Mouse (Mus musculus) left cerebral cortex, postnatal 25 days (tissue): ENCODE data around the gene Rbm19. TPM values are rescaled to one million over a fixed set of nuclear protein-coding genes. Genes with fewer than 3 reads are reported as not detected.

Experiments used
- DNase-seq, 2 experiments: peaks; one replicate each; pipeline ENCODE4 v3.0.0; 2022; ENCODE audit warnings: low spot score in 2 of 2, mixed read lengths in 1 of 2
- intact Hi-C: fragments of 180-260 bp; cut with DNase I; formaldehyde crosslinking; loops from one replicate; pipeline ENCODE4 v1.15.1; 2025
- total RNA-seq, 2 experiments: library from RNA; stranded (reverse); gene quantifications; 2 replicates each; pipeline ENCODE4 v1.2.3; 2021

Gene Rbm19
- total RNA-seq, 2 experiments from 2014 or later, result 20.1 to 24.7 TPM

DNA sequence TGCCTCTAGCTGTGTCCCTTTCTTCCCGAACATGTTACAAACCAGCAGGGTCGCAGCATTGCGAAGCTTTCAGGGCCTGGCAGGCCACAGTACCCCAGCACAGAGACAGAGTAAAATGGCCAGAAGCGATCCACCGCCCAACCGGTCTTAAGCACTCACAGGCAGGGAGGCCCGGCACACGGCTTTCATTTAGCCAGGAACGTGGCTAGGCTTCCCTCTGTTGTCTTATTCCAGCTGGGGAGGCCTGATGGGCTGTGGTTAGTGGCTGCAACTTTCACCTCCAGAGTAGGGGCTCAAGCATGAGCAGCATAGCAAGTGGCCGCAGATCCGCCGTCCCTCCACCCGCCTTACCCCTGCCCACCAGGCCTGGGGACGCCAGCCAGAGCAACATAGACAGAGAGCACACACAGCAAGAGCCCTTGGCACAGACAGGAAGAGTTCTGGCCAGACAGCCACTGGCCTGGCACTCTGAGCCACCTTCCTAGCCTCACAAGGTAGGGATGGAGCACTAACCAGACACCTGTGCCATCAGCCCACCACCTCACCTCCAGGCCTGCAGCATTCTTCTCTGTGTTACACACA lies 73.8 kb downstream of the Rbm19 start:
- no peak for DNase-seq
- intact Hi-C loops, result no loop called here

DNA sequence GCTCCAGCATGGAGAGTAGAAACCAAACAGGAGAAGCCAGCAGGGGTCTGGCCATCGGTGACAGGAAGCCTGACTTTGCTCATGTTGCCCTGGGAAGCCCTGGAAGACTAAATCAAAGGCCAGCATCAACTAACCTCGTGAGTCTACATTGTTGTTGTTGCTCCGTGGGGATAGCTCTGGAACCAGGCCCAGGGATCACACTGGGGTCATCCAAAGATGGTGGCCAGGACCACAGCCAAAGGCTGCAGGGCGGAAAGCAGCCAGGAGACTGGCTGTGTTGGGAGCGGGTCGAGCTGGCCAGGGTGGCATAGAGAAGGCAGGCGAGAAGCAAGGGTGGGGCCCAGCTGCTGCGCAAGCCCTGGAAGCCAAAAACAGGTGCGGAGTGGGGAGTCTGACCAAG lies 75.4 kb downstream of the Rbm19 start:
- intact Hi-C loops, result no loop called here
- no peak for DNase-seq

DNA sequence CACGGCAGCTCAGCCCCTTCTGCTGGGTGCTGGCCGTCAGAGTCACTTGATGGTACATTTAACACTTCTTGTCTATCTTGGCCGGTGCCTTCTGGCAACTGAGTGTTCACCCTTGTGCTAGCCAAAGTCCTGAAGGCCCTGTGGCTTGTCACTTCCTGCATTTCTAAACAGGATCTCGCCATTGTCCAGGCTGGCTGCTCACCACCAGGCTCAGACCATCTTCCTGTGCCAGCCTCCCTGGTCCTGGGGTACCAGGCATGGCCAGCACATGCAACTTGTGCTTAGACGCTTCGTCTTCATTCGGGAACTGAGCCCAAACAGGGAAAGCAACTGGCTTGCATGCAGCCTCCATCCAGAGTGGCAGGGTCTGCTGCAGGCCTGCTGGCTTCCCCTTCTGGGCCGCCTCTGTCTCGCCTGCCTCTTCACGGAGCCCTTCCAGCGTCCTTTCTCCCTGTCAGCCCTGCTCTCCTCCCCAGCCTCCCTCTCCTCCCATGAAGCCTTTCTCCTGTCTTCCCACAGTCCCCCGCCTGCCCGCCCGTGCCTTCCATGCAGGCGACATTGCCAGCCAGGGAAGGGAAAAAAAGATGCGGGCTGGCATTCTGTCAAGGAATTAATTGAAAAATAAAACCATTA lies 78.2 kb downstream of the Rbm19 start:
- intact Hi-C loops, result no loop called here
- no peak for DNase-seq

DNA sequence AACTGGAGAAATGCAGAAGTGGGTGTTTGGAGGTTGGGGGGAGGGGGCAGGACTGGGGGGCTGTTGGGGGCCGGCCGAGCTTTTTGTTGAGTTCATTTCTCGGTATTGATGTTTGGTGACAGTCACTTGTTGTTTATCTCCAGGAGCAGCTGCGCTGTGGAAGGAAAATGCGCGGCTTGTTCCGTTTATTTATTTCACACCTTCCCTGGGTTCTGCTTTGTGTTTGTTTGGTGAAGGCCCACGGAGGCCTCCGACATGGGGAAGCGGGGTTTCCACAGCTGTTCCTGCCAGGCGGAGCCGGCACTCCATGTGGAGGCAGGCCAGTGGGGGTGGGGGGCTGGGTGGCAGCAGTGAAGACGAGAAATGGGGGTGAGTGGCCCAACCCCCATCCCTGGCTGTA lies 78.7 kb downstream of the Rbm19 start:
- no peak for DNase-seq
- intact Hi-C loops, result no loop called here

DNA sequence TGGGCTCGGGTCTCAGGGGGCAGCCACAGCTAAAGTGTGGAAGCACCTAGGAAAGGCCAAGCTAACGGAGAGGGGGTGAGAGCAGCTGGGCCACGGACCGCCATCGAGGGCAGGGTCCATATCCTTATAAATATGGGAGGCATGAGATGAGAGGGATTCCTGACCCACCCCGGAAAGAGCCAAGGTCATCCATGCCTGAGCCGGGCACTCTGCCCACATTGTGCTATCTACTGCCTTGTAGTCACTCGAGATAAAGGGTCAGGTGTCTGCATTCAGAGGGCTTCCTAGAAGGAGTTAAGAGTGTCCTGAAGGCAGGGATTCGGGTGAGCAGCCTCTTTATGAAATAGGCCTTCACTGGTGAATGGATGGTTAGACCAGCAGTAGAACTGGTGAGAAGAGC lies 80.6 kb downstream of the Rbm19 start:
- DNase-seq, result no peak
- intact Hi-C loops, result no loop called here

DNA sequence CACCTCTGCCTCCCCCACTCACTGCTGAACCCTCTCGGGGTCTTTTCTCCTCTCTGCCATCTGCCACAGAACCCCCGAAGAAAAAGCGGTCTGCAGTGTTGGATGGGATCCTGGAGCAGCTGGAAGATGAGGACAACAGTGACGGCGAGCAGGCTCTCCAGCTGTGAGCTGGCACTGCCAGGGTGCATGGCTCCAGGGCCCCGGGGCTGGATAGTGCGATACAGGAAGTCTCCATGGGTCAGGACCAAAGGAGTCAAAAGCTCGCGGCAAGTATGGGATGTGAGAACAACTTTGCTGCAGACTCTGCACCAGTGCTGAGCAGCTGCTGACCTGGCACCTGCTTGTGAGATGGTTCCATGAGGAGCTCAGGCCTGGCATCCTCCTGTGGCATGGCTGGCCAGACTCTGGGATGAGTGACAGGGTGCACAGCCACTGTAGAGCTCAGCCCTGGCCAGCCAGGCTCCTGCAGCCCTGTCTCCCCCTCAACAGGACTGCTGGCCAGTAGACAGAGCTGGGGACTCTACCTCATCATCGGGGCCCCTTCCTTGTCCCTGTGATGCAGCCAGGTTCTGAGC lies 81.6 kb downstream of the Rbm19 start:
- intact Hi-C loops, result no loop called here
- no peak for DNase-seq

DNA sequence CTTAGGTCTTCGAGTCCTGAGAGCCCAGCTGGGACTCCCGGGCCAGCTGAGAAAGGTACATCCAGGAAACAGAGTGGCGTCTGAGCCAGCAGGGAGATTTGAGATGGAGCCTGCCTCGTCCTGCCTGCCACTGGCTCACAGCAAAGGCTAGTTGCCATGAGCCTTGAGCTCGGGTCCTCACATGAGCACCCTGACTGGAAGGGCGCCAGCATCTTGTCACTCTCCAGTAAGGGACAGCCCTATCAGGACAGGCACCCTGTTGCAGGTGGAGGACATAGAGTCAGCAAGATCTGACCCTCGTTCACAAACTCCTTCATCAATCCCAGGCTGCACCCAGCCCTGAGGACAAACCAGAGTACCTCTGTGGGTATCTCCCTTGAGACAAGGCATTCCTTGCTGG lies 83.6 kb downstream of the Rbm19 start:
- no peak for DNase-seq
- intact Hi-C loops, result no loop called here

DNA sequence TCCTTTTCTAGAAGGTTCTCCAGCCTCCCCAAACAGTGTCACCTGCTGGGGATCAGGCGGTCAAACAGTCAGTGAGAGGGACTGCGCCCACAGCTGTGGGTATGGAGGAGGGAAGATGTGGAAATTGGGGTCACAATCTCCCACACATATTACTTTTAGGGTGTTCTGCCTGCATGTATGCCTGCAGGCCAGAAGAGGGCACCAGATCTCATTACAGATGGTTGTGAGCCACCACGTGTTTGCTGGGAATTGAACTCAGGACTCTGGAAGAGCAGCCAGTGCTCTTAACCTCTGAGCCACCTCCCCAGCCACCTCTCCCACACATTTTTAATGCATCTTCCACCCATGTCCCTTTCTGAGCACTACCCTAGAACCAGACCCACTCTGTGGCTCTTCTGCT lies 88.1 kb downstream of the Rbm19 start:
- no peak for DNase-seq
- intact Hi-C loops, result no loop called here

DNA sequence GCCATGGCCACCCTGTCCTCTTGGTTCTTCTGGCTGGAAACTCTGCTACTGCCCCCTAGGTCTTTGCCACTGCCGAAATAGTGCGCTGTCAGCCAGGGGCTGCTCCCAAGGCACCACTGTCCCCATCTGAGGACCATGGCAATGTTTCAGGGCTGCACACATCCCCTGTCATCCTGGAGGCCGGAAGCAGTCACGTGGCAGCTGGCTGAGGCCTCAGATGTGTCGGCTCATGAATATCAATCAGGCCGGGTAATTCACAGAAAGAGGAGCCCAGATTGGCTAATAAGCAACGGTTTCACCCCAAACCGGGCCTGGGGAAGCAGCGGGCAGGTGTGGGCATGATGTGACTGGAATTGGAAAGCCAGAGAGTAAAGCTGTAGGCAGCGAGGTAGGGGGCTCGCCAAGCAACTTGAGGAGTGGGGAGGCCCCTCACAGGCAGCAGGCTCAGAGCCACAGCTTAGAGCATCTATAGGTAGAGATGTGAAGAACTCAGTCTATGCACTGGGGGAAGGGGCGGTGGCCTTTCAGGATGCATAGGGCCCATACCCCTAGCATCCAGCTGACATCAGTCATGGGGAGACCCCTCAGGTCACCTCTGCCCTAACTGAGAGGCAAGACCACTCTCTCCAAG lies 90.2 kb downstream of the Rbm19 start:
- no peak for DNase-seq
- intact Hi-C loops, result no loop called here

DNA sequence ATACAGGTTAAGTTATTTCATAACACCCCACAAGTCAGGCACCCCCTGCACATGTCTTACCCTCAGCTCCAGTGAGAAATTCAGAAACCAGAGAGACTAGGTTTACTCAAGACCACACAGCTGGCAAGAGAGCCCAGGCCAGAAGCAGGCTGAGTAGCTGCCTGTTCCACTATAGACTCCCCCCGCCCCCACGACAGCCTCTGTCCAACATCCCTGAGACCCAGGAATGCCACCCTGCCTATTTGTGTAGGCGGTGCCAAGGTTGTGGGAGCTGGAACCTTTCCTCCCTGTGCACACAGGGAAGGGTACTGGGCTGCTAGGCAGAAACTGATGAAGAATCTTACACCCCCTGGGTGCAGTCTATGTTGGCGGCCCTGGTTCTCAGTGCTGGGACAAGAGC lies 91.2 kb downstream of the Rbm19 start:
- intact Hi-C loops, result no loop called here
- no peak for DNase-seq

DNA sequence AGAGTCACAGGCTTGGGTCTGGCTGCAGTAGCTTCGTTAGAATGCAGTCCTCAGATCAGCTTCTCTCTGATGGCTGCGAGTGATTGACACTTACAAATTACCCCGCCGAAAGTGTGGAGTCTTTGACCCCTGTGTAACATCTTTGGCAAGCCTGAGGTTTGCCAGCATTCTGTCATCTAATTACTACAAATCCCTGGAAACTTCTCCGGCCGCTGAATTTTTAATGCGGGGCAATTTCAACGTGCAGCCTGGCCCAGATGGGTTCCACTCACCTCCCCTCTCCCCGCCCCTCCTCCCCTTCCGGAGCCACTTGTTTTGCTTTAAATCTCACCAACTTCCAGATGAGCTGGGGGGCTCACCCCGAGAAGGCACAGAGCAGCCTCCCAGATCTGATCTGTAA lies 94.4 kb downstream of the Rbm19 start:
- intact Hi-C loops, result loop anchor here (2.0 kb wide), 1 partner anchor 60 kb away; no protein-coding TSS in a partner anchor
- no peak for DNase-seq

DNA sequence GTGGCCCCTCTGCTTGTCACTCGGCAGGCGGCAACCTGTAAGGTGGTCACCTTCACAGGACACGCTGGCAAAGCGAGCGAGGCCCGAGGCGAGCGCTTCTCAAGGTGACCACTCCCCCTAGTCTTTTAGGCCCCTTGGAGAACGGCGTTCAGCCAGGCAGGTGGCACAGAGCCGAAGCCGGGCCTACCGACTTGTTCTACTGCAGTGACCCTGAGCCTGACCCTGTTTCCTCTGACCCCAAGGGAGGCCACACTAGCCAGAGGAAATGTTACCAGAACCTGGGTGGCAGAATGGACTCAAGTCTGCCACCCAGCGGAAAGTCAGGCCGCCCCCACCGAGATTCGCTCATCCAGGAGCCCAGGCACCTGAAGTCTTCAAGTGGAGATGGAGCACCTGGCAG lies 94.9 kb downstream of the Rbm19 start:
- intact Hi-C loops, result loop anchor here (2.0 kb wide), 1 partner anchor 60 kb away; no protein-coding TSS in a partner anchor
- DNase-seq, result peak in 1 of 2 experiments; percentile 24

DNA sequence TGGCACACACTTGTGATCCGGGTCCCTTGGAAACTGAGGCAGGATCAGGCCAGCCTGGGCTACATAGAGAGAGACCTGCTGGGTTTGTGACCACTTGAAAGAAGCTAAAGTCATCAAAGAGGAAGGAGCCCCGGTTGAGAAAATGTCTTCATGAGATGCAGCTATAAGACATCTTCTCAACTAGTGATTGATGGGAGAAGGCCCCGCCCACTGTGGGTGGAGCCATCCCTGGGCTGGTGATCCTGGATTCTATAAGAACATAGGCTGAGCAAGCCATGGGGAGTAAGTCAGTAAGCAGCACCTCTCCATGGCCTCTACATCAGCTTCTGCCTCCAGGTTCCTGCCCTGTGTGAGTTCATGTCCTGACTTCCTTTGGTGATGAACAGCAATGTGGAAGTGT lies 98.2 kb downstream of the Rbm19 start:
- intact Hi-C loops, result no loop called here
- DNase-seq, result no peak

DNA sequence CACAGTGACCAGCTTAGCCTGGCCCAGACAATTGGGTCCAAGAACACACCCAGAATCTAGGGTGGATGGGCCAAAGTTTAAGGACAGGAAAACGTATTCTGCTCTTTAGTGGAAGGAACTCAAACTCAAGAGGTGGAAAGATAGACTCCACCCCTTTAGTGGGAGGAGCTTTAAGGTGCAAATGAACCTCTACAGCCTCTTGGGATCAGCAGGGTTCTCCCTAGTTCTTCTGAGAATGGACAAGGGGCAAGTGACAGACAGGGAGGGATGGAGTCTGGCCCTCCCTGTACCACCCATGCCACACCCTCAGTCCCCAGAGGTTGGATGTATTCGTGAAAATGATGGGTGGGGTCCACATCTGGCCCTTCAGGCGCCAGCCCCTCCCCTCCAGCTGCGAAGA lies 105.0 kb downstream of the Rbm19 start:
- intact Hi-C loops, result no loop called here
- DNase-seq, result no peak

DNA sequence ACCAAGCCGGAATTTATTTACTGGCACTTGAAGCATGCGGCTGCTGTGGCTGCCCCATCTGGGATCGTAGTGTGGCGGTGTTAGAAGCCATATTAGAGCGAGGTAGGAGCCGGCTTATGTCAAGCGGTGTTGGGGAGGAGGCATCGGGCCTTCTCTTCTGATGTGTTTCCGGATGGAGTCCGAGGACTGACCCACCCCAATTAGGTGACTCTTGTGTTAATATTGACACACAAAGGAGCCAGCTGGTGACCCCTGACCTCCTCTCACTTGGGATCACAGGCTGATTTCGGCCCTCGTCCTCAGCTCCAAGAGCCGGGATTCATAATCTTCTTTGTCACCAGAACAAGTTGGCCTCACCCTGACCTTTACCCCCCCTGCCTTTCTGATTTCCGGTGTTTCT lies 109.1 kb downstream of the Rbm19 start:
- intact Hi-C loops, result no loop called here

DNA sequence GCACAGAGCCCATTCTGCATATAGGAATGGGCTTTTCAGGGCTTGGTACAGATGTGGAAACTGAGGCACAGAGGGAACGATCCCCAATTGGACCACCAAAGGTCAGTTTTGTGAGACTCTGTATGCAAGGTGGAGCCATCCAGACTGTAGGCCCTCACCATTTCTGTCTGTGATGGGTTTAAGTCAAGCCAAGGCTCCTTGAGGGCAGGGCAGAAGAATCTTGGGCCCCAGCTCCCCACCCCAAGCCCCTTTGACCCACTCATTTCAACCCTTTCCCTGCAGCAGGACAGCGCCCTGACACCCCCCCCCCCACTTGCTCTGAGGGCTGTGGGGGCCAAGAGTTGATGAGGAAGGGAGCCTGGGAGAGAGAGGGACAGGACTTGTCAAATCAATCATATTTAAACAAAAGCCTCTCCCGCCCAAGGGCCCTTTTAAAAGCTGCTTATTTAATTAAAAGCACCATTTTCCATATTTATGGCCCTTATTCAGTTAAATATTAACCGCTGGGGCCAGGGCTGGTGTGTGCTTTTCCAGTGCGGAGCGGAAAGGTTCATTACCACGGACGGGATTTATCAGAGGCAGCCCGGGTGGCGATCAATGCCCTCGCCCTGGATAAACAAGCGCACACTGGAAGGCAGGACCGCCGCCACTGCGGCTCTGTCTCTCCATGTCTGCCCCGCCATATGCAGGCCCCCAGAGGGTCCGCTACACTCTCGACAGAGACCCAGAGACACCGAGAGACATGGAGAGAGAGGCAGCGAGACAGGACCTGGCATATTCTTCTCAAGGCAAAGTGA lies 112.5 kb downstream of the Rbm19 start:
- intact Hi-C loops, result no loop called here
- no peak for DNase-seq

More for the DNA sequence above, 109.1 kb downstream of the Rbm19 start:
- DNase-seq, result no peak

DNA sequence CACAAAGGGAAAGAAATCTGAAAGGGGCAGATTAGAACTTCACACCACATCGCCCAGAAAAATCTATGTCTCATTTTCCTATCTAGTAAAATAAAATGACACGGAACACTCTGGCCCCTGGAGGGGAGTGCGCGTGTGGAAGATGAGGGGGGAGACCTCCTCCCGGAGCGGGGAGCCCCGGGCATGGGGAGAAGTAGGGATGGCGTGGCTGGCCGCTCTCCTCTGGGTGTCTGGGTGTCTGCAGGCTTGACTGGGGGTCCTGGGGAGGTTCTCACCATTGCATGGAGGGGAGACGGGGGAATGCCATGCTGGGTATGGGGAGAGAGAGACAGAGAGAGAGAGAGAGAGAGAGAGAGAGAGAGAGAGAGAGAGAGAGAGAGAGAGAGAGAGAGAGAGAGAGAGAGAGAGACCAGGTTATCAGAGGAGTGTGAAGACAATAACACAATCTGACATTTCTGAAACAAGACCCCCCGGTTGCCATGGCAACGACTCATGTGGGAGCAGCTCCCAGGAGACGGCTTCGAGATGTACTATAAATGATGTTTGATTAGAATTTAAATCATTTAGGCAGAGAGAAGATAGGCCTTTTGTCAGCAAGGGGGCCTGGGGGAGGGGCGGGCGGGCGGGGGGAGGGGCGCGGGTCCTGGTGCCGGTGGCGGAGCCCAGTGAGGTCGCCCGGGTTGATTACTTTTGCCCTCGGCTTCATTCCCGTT lies 115.3 kb downstream of the Rbm19 start:
- no peak for DNase-seq
- intact Hi-C loops, result no loop called here

DNA sequence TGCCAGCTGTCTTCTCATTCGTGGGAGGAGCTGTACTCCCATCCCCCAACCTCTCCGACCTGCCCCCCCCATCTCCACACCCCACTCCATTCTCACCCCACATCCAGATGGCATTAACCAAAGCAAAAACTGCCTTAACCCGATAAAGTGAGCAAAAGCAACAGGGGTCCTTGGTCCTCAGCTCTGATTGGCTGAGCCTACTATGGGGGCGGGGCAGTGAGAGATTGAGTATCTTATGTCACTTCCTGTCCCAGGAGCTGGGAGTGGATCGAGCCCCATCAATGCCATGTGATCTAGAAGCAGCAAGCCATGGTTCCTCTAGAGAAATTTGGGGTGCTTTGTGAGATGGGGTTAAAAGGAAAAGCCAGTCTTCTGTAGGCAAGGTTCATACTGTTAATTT lies 118.9 kb downstream of the Rbm19 start:
- peak in 1 of 2 experiments; percentile 14 for DNase-seq
- intact Hi-C loops, result no loop called here

DNA sequence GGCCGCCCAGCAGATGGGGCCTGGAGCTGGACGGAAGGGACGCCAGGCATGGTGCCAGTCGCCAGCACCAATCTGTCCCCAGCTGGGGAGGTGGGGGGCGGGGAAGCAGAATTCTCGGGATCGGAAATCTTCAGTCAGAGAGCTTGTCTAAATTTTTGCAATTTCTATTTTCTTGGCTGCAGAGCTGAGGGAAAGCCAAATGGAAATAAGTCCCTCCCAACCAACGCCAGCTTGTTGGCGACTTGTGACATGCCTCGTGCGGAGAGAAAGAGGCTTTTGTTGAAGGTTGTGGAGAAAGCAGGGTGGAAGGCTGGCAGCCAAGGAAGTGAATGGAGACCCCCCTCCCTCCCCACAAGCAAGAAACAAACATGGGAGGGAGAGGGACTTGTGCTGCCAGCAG lies 119.3 kb downstream of the Rbm19 start:
- peak; percentile 44 to 48 for DNase-seq

DNA sequence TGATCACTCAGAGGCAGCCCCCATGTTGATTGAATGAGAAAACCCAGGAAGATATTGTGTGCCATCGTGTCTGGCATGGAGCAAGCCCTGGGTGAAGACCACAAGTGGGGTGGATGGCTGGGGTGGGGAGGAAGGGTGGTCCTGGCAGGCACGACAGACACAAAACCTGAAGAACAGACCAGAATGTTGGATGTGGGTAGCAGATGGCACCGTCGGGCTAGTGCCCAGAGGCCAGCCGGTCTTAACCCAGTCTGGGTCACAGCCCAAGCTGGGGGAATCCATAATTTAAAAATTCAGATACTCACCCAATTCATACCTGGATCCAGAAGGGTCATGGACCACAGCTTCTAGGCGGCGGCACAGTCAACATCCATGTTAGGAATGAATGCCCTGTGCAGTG lies 123.8 kb downstream of the Rbm19 start:
- DNase-seq, result no peak
- intact Hi-C loops, result no loop called here

More for the DNA sequence above, 119.3 kb downstream of the Rbm19 start:
- intact Hi-C loops, result no loop called here
